Mouse (Mus musculus) neural tube, embryonic 11.5 days (tissue): ENCODE data around the gene Siae. TPM values are rescaled to one million over a fixed set of nuclear protein-coding genes. Genes with fewer than 3 reads are reported as not detected.

ENCODE experiments used
- ATAC-seq: fragments of 200-750 bp; cut with Nextera tagmentation; 2 replicates; pipeline ENCODE4 v1.8.0; 2017; ENCODE audit warnings: moderate number of reproducible peaks, mild to moderate bottlenecking, moderate TSS enrichment, moderate library complexity; ENCODE audit not compliant: insufficient read depth, low FRiP score, low TSS enrichment
- DNase-seq: peaks from one replicate; pipeline ENCODE4 v3.0.0-alpha.2; 2015; ENCODE audit warnings: low spot score
- H3K27ac ChIP-seq: fragments of 300-500 bp; sonication (generic); 2 replicates; pipeline ENCODE4 v1.5.1; 2014; ENCODE audit warnings: low read depth, mild to moderate bottlenecking, low read length
- H3K27me3 ChIP-seq: fragments of 300-500 bp; sonication (generic); 2 replicates; pipeline ENCODE4 v1.6.1; 2014; ENCODE audit warnings: mild to moderate bottlenecking, low read length, mixed read lengths; ENCODE audit not compliant: control insufficient read depth, insufficient read depth
- H3K36me3 ChIP-seq: fragments of 300-500 bp; sonication (generic); 2 replicates; pipeline ENCODE4 v1.6.1; 2014; ENCODE audit warnings: mild to moderate bottlenecking, low read length, moderate library complexity, mixed read lengths; ENCODE audit not compliant: control insufficient read depth, insufficient read depth
- H3K4me1 ChIP-seq: fragments of 300-500 bp; sonication (generic); 2 replicates; pipeline ENCODE4 v1.6.1; 2014; ENCODE audit warnings: low read length, mixed read lengths; ENCODE audit not compliant: control insufficient read depth, insufficient read depth
- H3K4me2 ChIP-seq: fragments of 300-500 bp; sonication (generic); 2 replicates; pipeline ENCODE4 v1.6.1; 2014; ENCODE audit warnings: low read depth, mild to moderate bottlenecking, moderate library complexity
- H3K4me3 ChIP-seq: fragments of 300-500 bp; sonication (generic); 2 replicates; pipeline ENCODE4 v1.5.1; 2014; ENCODE audit warnings: low read depth, low read length
- H3K9ac ChIP-seq: fragments of 300-500 bp; sonication (generic); 2 replicates; pipeline ENCODE4 v1.6.1; 2014; ENCODE audit warnings: mild to moderate bottlenecking, low read length
- H3K9me3 ChIP-seq: fragments of 300-500 bp; sonication (generic); 2 replicates; pipeline ENCODE4 v1.6.1; 2016; ENCODE audit warnings: low read length; ENCODE audit not compliant: control insufficient read depth
- WGBS: fragments of 180-500 bp; shearing (Covaris S2); extraction: QIAGEN DNeasy Blood & Tissue Kit; methylation state at CpG from one replicate; pipeline ENCODE4 v1.1.7; 2014; 5-methylcytosine and 5-hydroxymethylcytosine counted together
- polyA plus RNA-seq: library from polyadenylated mRNA; unstranded; fragments of >200 nt; fragmentation: Nextera tagmentation; extraction: Ambion mirVana; gene quantifications from 2 replicates; pipeline ENCODE4 v1.2.1, GENCODE M21; 2014

The Siae gene
- polyA plus RNA-seq, 1 experiment from 2014 or later: 9.0 TPM

DNA sequence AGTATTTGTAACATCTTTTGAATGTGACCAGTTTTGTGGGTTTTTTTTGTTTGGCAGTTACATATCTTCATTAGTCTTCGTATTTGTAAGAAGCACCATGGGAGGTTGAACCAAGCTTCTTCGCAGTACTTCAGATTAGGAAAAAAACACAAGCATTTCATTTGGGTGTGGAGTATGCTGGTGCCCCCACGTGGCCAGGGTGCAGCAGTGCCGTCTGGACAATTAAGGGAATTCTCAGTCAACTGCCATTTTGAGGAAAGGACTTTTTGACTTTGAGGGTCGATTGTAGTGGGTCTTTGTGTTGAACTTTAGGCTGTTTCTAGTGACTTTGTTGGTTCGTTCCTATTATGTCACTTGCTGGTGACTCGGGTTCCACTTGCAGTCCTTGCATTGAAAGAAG, 80.8 kb downstream of the Siae start:
- no peak overlapping the region for H3K9ac ChIP-seq
- 19% methylated on average over 7 of the region's 7 CpGs for WGBS
- no peaks in the 10 kb centered on the region for H3K36me3 ChIP-seq
- no peaks in the 10 kb centered on the region for H3K9me3 ChIP-seq
- DNase-seq: peak; percentile 52
- H3K4me3 ChIP-seq: no peak overlapping the region
- no peak for ATAC-seq
- no peaks in the 10 kb centered on the region for H3K27me3 ChIP-seq
- H3K27ac ChIP-seq: no peak overlapping the region
- no peaks in the 10 kb centered on the region for H3K4me1 ChIP-seq
- H3K4me2 ChIP-seq: no peak overlapping the region

DNA sequence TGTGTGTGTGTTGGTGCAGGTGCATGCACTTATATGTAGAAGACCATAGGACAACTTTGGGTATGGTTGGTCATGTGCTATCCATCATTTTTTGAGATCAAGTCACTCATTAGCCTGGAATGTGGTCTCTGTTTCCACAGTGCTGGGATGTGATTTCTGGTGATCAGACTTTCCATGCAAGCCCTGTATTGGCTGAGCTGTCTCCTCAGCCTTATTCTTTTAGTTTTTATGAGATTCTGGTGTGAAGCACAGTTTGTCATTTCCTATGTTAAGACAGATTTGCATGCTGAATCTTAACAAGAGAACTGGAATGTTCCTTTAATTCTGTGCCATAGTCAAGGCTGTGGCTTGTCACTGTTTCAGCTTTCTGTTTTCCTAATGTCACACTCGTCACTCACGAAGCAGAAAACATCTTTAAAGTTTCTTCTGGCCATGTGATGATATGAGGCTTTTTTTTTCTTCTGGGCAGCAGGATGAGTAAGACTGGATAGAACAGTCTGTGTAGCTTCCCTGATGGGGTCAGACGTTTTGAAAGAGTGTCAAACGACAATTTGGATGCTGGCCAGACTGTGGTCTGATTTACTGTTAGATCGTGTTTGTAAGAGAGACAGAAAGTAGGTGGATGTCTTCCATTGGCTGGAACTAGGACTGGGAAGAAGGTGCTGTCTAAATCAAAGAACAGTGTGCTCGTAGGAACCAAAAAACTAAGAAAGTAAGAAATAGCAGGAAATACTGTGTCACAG, 81.5 kb downstream of the Siae start:
- WGBS: 67% methylated on average over 6 of the region's 6 CpGs
- no peak overlapping the region for H3K9ac ChIP-seq
- H3K27ac ChIP-seq: no peak overlapping the region
- H3K36me3 ChIP-seq: no peaks in the 10 kb centered on the region
- DNase-seq: no peak
- H3K4me2 ChIP-seq: no peak overlapping the region
- no peaks in the 10 kb centered on the region for H3K4me1 ChIP-seq
- H3K4me3 ChIP-seq: no peak overlapping the region
- no peaks in the 10 kb centered on the region for H3K9me3 ChIP-seq
- ATAC-seq: no peak
- no peaks in the 10 kb centered on the region for H3K27me3 ChIP-seq

- WGBS: 85% methylated on average over 3 of the region's 3 CpGs
- Histone ChIP-seq H3K4me1 (no peaks in the 10 kb centered on the region), H3K36me3 (no peaks in the 10 kb centered on the region), H3K4me3 (no peak overlapping the region), H3K27ac (no peak overlapping the region), H3K27me3 (no peaks in the 10 kb centered on the region), H3K9me3 (no peaks in the 10 kb centered on the region), H3K9ac (no peak overlapping the region), H3K4me2 (no peak overlapping the region)
- ATAC-seq: no peak
- no peak for DNase-seq
Observed at GRCm38 (mm10) chr9:37638721-37639120, 83.2 kb downstream of the Siae start.

DNA sequence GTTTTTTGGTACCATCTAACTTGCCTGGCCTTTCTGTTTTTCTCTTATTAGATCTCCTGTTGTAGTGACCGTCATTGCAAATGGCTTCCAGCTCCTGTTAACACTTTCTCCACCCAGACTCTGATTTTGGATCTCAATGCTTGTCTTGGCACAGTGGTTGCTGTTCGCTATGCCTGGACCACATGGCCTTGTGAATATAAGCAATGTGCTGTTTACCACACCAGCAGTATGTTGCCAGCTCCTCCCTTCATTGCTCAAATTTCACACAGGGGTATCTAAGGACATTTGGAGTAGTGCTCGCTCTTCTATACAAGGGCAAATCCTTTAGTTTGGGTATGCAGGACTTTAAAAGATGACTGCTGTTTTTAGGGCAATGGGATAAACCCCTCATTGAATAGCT, 90.7 kb downstream of the Siae start:
- H3K4me2 ChIP-seq: no peak overlapping the region
- DNase-seq: no peak
- H3K4me1 ChIP-seq: no peaks in the 10 kb centered on the region
- no peak overlapping the region for H3K27ac ChIP-seq
- no peaks in the 10 kb centered on the region for H3K9me3 ChIP-seq
- H3K4me3 ChIP-seq: no peak overlapping the region
- H3K36me3 ChIP-seq: peaks cover 8% of the 10 kb centered on the region
- WGBS: 81% methylated on average over 3 of the region's 3 CpGs
- H3K9ac ChIP-seq: no peak overlapping the region
- H3K27me3 ChIP-seq: no peaks in the 10 kb centered on the region
- no peak for ATAC-seq

GRCm38 (mm10) chr9:37650639-37651038, 95.1 kb downstream of the Siae start:
- Histone ChIP-seq H3K4me2 (no peak overlapping the region), H3K9me3 (no peaks in the 10 kb centered on the region), H3K4me3 (no peak overlapping the region), H3K27me3 (no peaks in the 10 kb centered on the region), H3K4me1 (no peaks in the 10 kb centered on the region), H3K36me3 (peaks cover 13% of the 10 kb centered on the region), H3K27ac (no peak overlapping the region), H3K9ac (no peak overlapping the region)
- no peak for DNase-seq
- ATAC-seq: no peak
- 92% methylated on average over 5 of the region's 5 CpGs for WGBS

DNA sequence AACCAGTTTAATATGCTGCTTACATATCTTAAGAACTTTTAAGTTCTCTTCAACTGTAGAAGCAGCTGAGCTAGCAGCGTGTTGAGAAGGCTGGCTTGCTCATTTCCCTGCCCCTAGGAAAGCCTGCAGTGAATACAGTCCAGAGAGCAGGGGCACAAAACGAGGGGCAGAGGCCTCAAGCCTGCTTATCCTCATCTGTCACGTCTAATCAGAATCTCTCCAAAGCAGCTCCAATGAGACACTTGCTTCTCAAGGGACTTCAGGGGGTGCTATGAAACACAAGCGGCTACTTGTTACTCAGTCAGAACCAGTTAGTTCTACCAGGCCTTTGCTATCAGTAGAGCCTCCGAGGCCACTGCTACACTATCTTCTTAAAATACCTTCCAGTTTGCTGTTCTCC, 98.3 kb downstream of the Siae start:
- no peak overlapping the region for H3K4me3 ChIP-seq
- no peak for ATAC-seq
- H3K4me1 ChIP-seq: no peaks in the 10 kb centered on the region; the same call in 1 of the 2 replicates
- WGBS: 88% methylated on average over 5 of the region's 5 CpGs
- H3K9ac ChIP-seq: no peak overlapping the region
- H3K27me3 ChIP-seq: no peaks in the 10 kb centered on the region
- H3K36me3 ChIP-seq: peaks cover 13% of the 10 kb centered on the region
- H3K9me3 ChIP-seq: no peaks in the 10 kb centered on the region
- no peak overlapping the region for H3K27ac ChIP-seq
- no peak overlapping the region for H3K4me2 ChIP-seq
- DNase-seq: no peak

GRCm38 (mm10) chr9:37655961-37656360, 100.5 kb downstream of the Siae start:
- no peak for DNase-seq
- Histone ChIP-seq H3K4me2 (peak overlapping the region; percentile 78), H3K4me3 (peak overlapping the region; percentile 67), H3K27me3 (no peaks in the 10 kb centered on the region), H3K36me3 (peaks cover 5% of the 10 kb centered on the region; the same call in 1 of the 2 replicates), H3K4me1 (no peaks in the 10 kb centered on the region; the same call in 1 of the 2 replicates), H3K9ac (no peak overlapping the region), H3K27ac (no peak overlapping the region), H3K9me3 (no peaks in the 10 kb centered on the region)
- no peak for ATAC-seq
- 73% methylated on average over 8 of the region's 8 CpGs for WGBS

- ATAC-seq (peak; percentile 22; the same call in 1 of the 2 replicates), DNase-seq (no peak)
- H3K36me3 ChIP-seq: peaks cover 5% of the 10 kb centered on the region; the same call in 1 of the 2 replicates
- no peaks in the 10 kb centered on the region for H3K9me3 ChIP-seq
- H3K9ac ChIP-seq: peak overlapping the region; percentile 86
- H3K4me2 ChIP-seq: peak overlapping the region; percentile 78
- no peaks in the 10 kb centered on the region for H3K27me3 ChIP-seq
- no peaks in the 10 kb centered on the region; the same call in 1 of the 2 replicates for H3K4me1 ChIP-seq
- H3K27ac ChIP-seq: peak overlapping the region; percentile 34
- peak overlapping the region; percentile 67 for H3K4me3 ChIP-seq
- WGBS: 3% methylated on average over 10 of the region's 10 CpGs
Observed at GRCm38 (mm10) chr9:37656439-37656881, 101.0 kb downstream of the Siae start.

- DNase-seq (peak; percentile 88), ATAC-seq (peak; percentile 90)
- Histone ChIP-seq H3K4me1 (no peaks in the 10 kb centered on the region; the same call in 1 of the 2 replicates), H3K9me3 (no peaks in the 10 kb centered on the region), H3K27ac (peak within 1 kb of the TSS; percentile 34), H3K27me3 (no peaks in the 10 kb centered on the region), H3K9ac (peak within 1 kb of the TSS; percentile 86), H3K36me3 (peaks cover 3% of the 10 kb centered on the region; the same call in 1 of the 2 replicates), H3K4me3 (peak within 1 kb of the TSS; percentile 67), H3K4me2 (peak within 1 kb of the TSS; percentile 78)
- under 1% methylated on average over 36 of the region's 36 CpGs for WGBS
Observed at GRCm38 (mm10) chr9:37656931-37657481, 101.5 kb downstream of the Siae start, which contains the start of gene Tbrg1. Tbrg1 (minus strand) TSS chr9:37657312.
